Mouse (Mus musculus): ENCODE results near the gene Itih3. TPM values are rescaled to one million over a fixed set of nuclear protein-coding genes. Genes with fewer than 3 reads are reported as not detected.

Gene Itih3
- polyA plus RNA-seq, 1 experiment from 2014 or later: 0.46 TPM

GRCm38 (mm10) chr14:30899972-30900371 is 23.6 kb downstream of the Itih3 start:
- Histone ChIP-seq H3K4me2 (replicated peaks) (no peak overlapping the region), H3K27me3 (no peaks in the 10 kb centered on the region), H3K9me3 (no peaks in the 10 kb centered on the region), H3K36me3 (no peaks in the 10 kb centered on the region), H3K27ac (no peak overlapping the region), H3K9ac (no peak overlapping the region), H3K4me3 (no peak overlapping the region), H3K4me1 (no peaks in the 10 kb centered on the region)
- no peak for ATAC-seq (ENCODE audit: insufficient number of reproducible peaks, insufficient read depth, low FRiP score, low TSS enrichment)
- 70% methylated on average over 3 of the region's 3 CpGs for WGBS

GRCm38 (mm10) chr14:30888271-30888732 is 35.3 kb downstream of the Itih3 start:
- peak overlapping the region; percentile 25 for H3K4me2 ChIP-seq (replicated peaks)
- H3K27ac ChIP-seq: no peak overlapping the region
- H3K36me3 ChIP-seq: no peaks in the 10 kb centered on the region
- no peaks in the 10 kb centered on the region for H3K9me3 ChIP-seq
- WGBS: 11% methylated on average over 8 of the region's 9 CpGs
- H3K4me3 ChIP-seq: no peak overlapping the region
- H3K4me1 ChIP-seq: peaks cover 8% of the 10 kb centered on the region
- no peak for ATAC-seq (ENCODE audit: insufficient number of reproducible peaks, insufficient read depth, low FRiP score, low TSS enrichment)
- no peaks in the 10 kb centered on the region for H3K27me3 ChIP-seq
- H3K9ac ChIP-seq: no peak overlapping the region

- Histone ChIP-seq H3K9ac (no peak within 1 kb of the TSS), H3K4me1 (peaks cover 8% of the 10 kb centered on the region), H3K9me3 (no peaks in the 10 kb centered on the region), H3K4me3 (no peak within 1 kb of the TSS), H3K36me3 (no peaks in the 10 kb centered on the region), H3K27ac (no peak within 1 kb of the TSS), H3K4me2 (replicated peaks) (no peak within 1 kb of the TSS), H3K27me3 (no peaks in the 10 kb centered on the region)
- 87% methylated on average over 3 of the region's 3 CpGs for WGBS
- no peak for ATAC-seq (ENCODE audit: insufficient number of reproducible peaks, insufficient read depth, low FRiP score, low TSS enrichment)
These were observed 37.4 kb downstream of the Itih3 start, which contains the start of gene Itih4 for GRCm38 (mm10) chr14:30886204-30886603. Itih4 (plus strand) TSS chr14:30886476.

GRCm38 (mm10) chr14:30885298-30885697 is 38.3 kb downstream of the Itih3 start:
- Histone ChIP-seq H3K36me3 (no peaks in the 10 kb centered on the region), H3K27ac (no peak overlapping the region), H3K4me1 (peaks cover 8% of the 10 kb centered on the region), H3K4me2 (replicated peaks) (no peak overlapping the region), H3K9ac (no peak overlapping the region), H3K9me3 (no peaks in the 10 kb centered on the region), H3K4me3 (no peak overlapping the region), H3K27me3 (no peaks in the 10 kb centered on the region)
- WGBS: 5% methylated on average over 3 of the region's 3 CpGs
- ATAC-seq (ENCODE audit: insufficient number of reproducible peaks, insufficient read depth, low FRiP score, low TSS enrichment): no peak

GRCm38 (mm10) chr14:30881718-30882108 is 41.8 kb downstream of the Itih3 start:
- Histone ChIP-seq H3K9ac (no peak overlapping the region), H3K9me3 (no peaks in the 10 kb centered on the region), H3K27ac (no peak overlapping the region), H3K4me1 (peaks cover 11% of the 10 kb centered on the region), H3K4me2 (replicated peaks) (no peak overlapping the region), H3K4me3 (no peak overlapping the region), H3K36me3 (peaks cover 7% of the 10 kb centered on the region; the same call in 1 of the 2 replicates), H3K27me3 (no peaks in the 10 kb centered on the region)
- 92% methylated on average over 3 of the region's 3 CpGs for WGBS
- no peak for ATAC-seq (ENCODE audit: insufficient number of reproducible peaks, insufficient read depth, low FRiP score, low TSS enrichment)

- H3K9me3 ChIP-seq: no peaks in the 10 kb centered on the region
- no peaks in the 10 kb centered on the region for H3K27me3 ChIP-seq
- H3K4me2 ChIP-seq (replicated peaks): no peak overlapping the region
- no peak overlapping the region for H3K4me3 ChIP-seq
- ATAC-seq (ENCODE audit: insufficient number of reproducible peaks, insufficient read depth, low FRiP score, low TSS enrichment): no peak
- H3K27ac ChIP-seq: no peak overlapping the region
- peaks cover 11% of the 10 kb centered on the region for H3K4me1 ChIP-seq
- WGBS: 84% methylated on average over 17 of the region's 17 CpGs
- H3K36me3 ChIP-seq: peaks cover 8% of the 10 kb centered on the region
- no peak overlapping the region for H3K9ac ChIP-seq
These were observed 42.5 kb downstream of the Itih3 start for GRCm38 (mm10) chr14:30880811-30881717.

- 67% methylated on average over 8 of the region's 8 CpGs for WGBS
- no peak for ATAC-seq (ENCODE audit: insufficient number of reproducible peaks, insufficient read depth, low FRiP score, low TSS enrichment)
- Histone ChIP-seq H3K27ac (no peak overlapping the region), H3K4me1 (peaks cover 11% of the 10 kb centered on the region), H3K4me2 (replicated peaks) (no peak overlapping the region), H3K4me3 (no peak overlapping the region), H3K9ac (no peak overlapping the region), H3K36me3 (peaks cover 16% of the 10 kb centered on the region), H3K9me3 (no peaks in the 10 kb centered on the region), H3K27me3 (no peaks in the 10 kb centered on the region)
These were observed 43.3 kb downstream of the Itih3 start for GRCm38 (mm10) chr14:30880251-30880650.

- Histone ChIP-seq H3K9ac (no peak overlapping the region), H3K4me1 (peaks cover 11% of the 10 kb centered on the region), H3K4me3 (no peak overlapping the region), H3K27me3 (no peaks in the 10 kb centered on the region), H3K4me2 (replicated peaks) (no peak overlapping the region), H3K9me3 (no peaks in the 10 kb centered on the region), H3K36me3 (peaks cover 18% of the 10 kb centered on the region), H3K27ac (peak overlapping the region; percentile 26; the same call in 1 of the 2 replicates)
- peak; percentile 57; the same call in 1 of the 2 replicates for ATAC-seq (ENCODE audit: insufficient number of reproducible peaks, insufficient read depth, low FRiP score, low TSS enrichment)
- WGBS: 43% methylated on average over 9 of the region's 9 CpGs
These were observed 43.8 kb downstream of the Itih3 start for GRCm38 (mm10) chr14:30879794-30880193.

- Histone ChIP-seq H3K27me3 (no peaks in the 10 kb centered on the region), H3K9me3 (no peaks in the 10 kb centered on the region), H3K9ac (no peak within 1 kb of the TSS), H3K27ac (peak within 1 kb of the TSS; percentile 26; the same call in 1 of the 2 replicates), H3K4me3 (no peak within 1 kb of the TSS), H3K36me3 (peaks cover 25% of the 10 kb centered on the region), H3K4me1 (peaks cover 11% of the 10 kb centered on the region), H3K4me2 (replicated peaks) (no peak within 1 kb of the TSS)
- no peak for ATAC-seq (ENCODE audit: insufficient number of reproducible peaks, insufficient read depth, low FRiP score, low TSS enrichment)
- 80% methylated on average over 11 of the region's 11 CpGs for WGBS
These were observed 44.5 kb downstream of the Itih3 start, which contains the start of gene Mustn1 for GRCm38 (mm10) chr14:30878958-30879571. Mustn1 (plus strand) TSS chr14:30879200.

- H3K36me3 ChIP-seq: peaks cover 36% of the 10 kb centered on the region
- no peaks in the 10 kb centered on the region for H3K9me3 ChIP-seq
- WGBS: 91% methylated on average over 3 of the region's 3 CpGs
These were observed 45.7 kb downstream of the Itih3 start for GRCm38 (mm10) chr14:30877827-30878226.

GRCm38 (mm10) chr14:30876451-30876850 is 47.1 kb downstream of the Itih3 start:
- peaks cover 11% of the 10 kb centered on the region for H3K4me1 ChIP-seq
- 90% methylated on average over 10 of the region's 10 CpGs for WGBS
- ATAC-seq (ENCODE audit: insufficient number of reproducible peaks, insufficient read depth, low FRiP score, low TSS enrichment): no peak
- no peaks in the 10 kb centered on the region for H3K27me3 ChIP-seq
- no peak overlapping the region for H3K27ac ChIP-seq
- peaks cover 45% of the 10 kb centered on the region for H3K36me3 ChIP-seq
- no peak overlapping the region for H3K9ac ChIP-seq
- H3K4me2 ChIP-seq (replicated peaks): no peak overlapping the region
- no peaks in the 10 kb centered on the region for H3K9me3 ChIP-seq
- no peak overlapping the region for H3K4me3 ChIP-seq

More at GRCm38 (mm10) chr14:30877827-30878226, 45.7 kb downstream of the Itih3 start:
- Histone ChIP-seq H3K27me3 (no peaks in the 10 kb centered on the region), H3K4me1 (peaks cover 11% of the 10 kb centered on the region), H3K9ac (no peak overlapping the region), H3K27ac (no peak overlapping the region), H3K4me3 (no peak overlapping the region), H3K4me2 (replicated peaks) (no peak overlapping the region)
- no peak for ATAC-seq (ENCODE audit: insufficient number of reproducible peaks, insufficient read depth, low FRiP score, low TSS enrichment)
